Mouse (Mus musculus) urinary bladder, postnatal 14 days (tissue): Measurements from ENCODE around the gene Susd6.

ENCODE experiments used
- DNase-seq: peaks from one replicate; pipeline ENCODE4 v3.0.0; 2021; ENCODE audit warnings: low spot score

The Susd6 gene

DNA sequence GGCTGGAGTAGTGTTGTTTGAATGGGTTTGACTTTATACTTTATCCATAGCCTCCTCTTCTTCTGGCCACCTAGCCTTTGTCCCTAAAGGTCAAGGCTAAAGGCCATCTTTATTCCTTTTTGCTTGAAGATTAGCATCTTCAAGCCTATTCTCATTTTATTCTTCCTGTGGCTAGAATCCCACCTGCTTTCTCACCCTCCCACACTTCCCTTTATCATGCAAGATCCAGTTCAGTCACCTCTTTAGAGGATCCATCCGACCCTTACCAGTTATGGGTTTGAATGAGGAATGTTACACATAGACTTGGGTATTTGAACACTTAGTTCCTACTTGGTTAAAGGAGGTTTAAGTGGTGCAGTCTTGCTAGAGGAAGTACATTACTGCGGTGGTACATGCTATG is 48.5 kb downstream of the Susd6 start:
- DNase-seq = no peak

DNA sequence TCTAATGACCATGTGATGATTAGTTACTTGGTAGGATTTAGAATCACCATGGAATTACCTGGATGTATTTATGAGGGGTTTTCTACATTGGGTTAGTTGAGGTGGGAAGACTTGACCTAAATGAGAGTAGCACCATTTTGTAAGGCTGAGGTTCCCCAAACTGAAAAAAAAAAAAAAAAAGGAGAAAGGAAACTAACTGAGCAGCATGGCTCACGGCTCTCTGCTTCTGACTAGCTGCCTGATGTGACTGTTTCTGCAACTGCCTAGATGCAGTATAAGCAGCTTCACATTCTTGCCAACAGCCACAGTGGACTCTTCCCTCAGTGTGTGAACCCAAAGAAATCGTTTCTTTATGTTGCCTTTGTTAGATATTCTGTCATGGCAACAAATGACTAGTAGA is 49.3 kb downstream of the Susd6 start:
- DNase-seq = no peak

DNA sequence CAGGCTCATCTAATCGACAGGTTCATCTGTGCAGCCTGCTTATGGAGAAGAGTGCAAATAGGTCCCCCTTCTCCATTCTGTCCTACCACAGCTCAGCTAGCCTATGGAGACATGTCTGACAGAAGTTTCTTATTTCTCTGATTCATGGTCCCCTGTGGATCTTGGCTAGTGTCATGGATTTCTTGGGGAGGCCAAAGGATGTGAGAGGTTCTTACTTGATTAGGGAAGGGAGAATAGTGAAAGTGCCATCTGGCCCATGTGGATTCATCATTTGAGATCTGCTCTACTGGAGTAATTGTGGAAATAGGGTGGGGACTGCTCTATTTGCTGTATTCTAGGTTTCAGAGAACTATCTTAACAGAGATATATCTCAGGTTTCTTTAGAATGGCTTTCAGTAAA is 51.3 kb downstream of the Susd6 start:
- no peak for DNase-seq

DNA sequence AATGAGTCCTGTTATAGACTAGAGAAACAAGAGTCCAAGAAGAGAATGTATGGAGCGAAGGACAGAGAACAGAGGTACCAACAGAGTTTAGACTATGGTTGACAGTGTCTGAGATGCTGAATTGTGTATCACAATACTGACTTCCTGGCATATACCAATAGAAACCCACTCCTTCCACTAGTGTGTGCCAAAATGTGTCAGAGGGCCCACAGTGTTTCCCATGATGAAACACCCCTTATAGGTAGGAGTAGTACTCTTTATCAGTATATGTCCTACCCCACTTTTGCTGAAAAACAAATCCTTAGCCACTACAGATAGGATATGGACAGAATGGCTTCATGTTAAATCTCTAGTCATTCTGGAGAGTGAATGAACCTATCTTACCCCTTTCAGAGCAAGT is 52.3 kb downstream of the Susd6 start:
- DNase-seq = no peak

DNA sequence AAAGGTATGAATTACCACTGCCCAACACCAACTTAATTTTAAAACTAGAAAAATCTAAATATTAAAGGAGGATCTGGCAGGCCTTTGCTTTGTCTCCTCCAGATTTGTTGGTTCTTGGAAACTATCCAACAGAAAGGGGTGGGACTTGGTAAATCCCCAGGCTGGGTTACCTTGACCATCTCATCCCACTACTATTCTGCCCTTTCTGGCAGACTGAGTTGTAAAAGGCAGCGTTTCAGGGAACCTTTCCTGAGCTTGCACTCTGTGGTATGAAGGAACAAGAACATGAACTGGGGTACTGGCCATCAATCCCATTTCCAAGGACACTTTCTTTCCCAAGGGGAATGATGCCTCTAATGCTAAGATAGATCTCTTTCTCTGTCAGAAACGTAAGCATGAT is 52.9 kb downstream of the Susd6 start:
- DNase-seq = no peak

DNA sequence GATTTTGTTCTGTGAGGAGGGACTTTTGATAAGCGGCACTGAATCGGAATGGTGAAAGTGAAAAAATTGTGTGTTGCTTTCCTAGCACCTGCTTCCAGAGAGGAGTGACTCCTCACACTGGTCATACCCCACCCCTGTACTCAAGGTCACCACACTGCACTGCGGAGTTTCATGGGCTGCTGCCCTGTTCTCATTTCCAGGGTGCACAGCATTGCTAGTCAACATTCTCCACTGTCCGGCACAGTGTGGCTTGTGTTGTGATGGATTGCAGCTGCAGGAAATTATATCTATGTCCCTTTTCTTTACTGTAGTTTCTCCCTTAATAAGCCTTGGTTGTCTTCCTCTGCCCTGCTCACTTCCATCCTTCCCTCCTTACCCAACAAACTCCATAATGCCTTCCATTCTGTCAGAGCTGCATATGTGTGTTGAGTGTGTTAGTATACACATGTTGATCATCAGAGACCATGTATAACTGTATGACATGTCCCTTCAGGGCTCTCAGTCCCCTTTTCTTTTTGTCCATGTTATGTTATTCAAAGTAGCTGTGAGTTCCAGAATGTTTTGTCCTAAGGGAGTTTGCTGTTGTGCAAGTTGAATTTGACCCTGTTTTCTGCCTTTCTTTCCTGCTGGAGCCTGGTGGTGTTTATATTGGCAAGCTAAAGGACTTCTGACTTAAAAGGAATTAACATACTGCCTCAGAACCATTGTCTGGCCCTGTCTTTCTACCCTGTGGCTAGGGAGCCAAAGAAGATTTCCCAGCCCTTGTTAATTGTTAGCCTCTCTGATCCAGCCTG is 53.5 kb downstream of the Susd6 start:
- DNase-seq = no peak

DNA sequence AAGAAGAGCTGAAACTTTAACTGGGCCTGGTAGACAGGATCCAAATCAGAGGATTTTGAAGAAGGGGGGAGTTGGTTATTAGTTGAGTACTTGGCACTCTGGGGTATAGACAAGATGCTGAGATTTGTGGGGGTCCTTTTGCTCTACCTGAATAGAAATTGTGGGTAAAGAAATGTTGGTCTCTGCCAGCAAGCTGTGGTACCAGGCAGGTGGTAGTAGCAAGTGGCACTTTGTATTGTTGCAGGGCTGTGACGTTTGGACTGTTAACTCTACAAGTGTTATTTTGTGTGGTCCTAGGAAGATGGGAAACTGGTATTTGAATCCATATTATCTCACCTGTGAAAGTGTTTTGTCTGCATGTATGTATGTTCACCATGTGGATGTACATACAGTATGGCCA is 55.6 kb downstream of the Susd6 start:
- DNase-seq = no peak

DNA sequence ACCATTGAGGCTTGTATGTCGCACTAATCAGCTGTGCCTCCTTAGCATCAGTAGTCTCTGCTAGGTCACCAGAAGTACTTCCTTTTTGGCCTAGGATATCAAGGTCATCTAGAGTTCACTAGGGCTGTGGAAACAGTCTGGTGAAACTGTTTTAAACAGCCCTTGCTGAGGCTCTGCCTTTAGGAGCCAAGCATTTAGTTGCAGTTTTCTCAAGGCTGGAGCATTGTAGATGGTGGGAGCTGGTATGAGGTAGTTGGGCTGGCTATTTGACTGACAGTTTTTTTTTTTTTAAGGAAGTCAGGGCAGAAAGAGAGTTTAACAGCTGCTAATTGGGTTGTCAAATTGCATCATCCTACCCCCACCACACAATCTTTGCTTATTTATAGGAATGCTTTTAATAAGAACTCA is 56.6 kb downstream of the Susd6 start:
- no peak for DNase-seq

DNA sequence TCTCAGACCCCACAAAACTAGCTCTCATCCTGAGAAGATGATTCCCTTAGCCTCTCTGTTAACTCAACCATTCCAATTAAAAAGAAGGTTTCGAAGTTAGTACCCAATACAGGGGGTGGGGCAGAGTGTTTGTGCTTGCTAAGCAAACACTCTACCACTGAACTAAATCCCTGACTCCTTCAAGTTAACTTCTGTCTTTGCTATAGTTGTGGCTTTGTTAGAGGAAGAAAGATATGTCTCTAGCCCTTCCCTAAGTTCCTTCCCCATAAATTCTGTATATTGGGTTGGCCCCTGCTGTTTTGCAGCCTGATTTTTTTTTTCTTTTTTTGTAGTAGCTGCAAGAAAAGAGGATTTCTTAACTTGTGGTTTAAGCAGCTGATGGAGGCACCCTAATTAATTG is 61.7 kb downstream of the Susd6 start:
- no peak for DNase-seq

DNA sequence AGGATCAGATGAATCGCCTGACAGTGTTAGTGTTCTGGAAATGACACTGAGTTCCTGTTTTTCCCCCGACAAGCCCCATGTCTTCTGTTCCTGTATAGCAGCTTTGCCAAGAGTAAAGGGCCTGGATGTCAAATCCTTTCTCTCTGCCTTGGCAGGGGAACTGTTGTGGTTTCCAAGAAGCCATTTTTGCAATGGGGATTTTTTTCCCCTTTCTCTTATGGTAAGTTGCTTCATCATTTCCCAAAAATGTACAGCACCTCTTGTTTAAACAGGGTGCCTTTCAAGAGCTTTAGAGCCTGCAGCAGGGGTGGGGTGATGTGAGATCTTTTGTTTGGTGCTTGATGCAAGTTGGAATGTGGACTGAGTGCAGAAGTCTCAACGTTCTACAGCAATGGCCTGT is 63.4 kb downstream of the Susd6 start:
- DNase-seq = no peak

DNA sequence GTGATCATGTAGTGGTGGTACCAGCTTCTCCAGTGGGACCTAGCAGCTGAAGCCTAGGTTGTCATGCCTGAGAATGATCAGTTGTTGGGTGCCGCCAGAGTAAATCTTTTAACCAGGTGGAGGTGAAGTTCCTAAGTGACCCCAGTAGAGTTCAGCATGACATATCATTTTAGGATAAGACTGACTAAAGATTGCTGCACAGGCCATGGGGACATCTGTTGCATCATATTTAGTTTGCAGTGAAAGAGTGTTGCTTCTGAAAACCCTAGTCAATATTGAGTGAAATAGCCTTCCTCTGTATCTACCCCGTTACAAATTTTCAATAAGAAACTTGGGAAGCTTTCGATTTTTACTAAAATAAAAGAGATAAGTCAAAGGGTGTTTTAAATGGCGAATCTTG is 64.4 kb downstream of the Susd6 start:
- DNase-seq = no peak

DNA sequence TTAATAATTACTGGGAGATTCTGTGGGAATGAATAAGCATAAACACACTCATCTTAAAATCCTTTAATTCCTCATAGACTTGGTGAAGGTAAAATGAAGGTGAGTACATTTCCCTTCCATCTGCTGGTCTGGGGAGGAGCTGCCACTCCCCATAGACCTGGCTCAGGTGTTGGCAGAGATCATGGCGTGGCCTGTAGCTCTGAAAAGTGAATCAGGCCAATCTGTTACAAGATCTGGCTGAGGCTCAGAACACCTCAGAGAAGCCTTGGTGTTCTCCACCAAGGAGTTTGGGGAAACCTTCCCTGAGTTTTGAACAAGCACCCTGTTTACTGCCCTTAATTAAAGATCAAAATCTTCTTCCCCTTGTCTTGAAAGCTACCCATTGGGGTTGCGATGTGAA is 64.8 kb downstream of the Susd6 start:
- DNase-seq = no peak

DNA sequence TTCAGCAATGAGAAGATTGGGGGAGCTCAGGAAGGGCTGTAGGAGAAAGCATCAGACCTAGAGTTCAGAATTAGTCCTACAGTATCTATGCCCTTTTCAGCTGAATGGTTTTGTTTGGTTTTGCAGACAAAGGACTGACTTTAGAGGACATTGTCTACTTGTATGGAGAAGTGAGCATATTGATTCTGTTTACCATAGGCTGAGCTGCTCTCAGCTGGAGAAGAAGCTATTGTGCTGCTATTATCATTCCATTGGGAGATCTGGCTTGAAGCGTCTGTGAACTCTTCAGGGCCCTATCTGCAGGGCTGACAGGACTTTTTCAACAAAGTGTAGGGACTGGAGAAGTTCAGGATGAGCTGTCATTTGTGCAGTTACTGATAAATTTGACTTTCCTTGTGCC is 65.3 kb downstream of the Susd6 start:
- no peak for DNase-seq

DNA sequence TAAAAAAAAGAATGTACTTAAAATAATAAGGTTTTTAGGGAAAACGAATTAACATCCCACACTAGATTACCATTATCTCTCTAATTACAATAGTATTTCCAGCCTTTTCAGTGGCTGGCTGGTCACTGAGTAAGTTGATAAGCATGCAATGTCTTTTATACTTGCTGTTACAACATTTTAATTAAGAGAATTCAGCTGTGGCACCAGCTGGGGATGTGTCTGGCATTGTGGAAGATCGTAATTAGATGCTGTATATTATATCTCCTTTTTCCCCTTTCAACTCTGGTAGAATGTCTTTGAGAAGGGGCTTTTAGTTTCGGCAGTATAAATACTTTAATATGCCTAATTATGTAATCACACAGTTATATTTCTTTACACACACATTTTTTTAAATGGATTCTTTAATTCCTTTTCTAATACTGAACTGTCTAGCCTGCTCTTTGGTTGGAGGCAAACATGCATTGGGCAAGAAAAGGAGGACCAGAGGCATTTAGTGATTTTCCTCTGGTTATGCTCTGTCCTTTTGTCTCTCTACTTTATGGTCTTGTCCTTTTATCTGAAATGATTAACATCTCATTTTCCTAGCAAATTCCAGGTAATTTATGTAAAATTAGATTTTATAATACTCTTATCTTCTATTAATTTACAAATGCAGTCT is 67.5 kb downstream of the Susd6 start:
- DNase-seq = no peak

DNA sequence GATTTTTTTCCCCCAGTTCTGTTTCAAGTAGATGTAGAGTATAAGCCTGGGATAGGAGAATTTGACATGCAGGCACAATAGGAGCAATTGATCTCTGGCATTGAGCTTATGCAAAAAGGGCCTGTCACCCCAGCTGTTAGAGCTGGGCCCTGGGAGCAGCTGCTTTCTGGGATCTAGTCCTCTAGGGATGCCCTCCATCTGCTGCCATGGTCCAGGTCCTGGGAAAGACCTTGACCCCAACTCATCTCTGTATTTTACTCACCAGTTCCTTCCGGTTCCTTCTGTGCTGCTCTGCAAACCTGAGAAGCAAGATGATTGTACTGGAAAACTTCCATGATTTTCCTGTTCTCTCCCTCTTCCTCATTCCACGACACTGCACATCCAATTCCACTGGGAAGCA is 68.0 kb downstream of the Susd6 start:
- no peak for DNase-seq

DNA sequence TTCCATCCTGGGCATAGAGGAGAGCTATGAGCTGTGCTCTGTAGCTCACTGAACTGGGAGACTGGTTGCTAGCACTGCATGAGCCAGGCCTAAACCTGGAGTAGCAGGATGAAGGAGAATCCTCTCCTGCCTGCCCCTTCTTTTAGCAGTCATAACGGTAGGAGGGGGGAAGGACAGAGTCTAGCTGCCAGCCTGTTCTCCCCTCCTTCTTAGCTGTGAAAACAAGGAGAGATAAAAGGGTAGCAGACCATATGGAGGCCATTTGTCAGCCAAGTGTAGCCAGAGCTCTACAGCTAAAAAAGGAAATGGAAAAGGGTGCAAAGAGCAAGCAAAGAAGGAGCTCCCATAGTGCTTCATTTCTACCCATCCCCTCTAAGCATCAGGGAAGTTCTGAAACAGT is 71.6 kb downstream of the Susd6 start:
- no peak for DNase-seq

DNA sequence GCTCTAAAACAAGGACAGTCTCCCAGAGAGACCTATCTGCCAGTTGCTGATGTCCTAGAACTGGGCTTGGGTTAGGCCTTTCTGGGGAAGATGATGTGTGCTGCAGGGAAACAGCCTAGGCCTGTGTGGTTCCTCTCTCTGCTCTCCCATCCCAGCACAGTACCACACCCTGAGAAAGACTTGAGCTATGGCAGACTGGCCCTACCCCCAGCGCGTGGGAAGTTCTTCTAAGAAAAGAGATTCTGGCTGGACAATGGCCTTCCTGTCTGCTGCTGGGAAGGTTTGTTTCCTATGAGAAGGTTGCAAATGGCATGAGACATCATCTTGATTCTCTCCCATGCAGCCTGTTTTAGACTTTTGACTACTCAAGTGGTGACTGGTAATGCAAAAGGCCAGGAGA is 73.1 kb downstream of the Susd6 start:
- no peak for DNase-seq

DNA sequence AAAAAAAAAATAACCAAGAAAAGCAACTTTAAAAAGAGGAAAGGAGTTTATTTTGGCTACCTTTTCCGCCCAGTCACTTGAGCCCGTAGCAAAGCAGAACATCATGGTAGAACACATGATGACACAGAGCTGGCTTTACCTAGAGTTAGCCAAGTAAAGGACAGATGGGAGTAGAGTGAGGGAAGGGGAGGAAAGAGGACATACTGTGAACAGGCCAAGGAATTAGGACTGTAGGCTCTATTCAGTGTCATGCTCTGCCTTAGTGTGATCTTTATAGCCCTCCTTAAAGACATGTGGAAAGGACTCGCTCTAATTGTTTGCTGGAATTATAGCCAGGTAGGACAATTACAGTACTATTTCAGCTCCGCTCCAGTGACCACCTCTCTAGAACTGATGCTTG is 74.9 kb downstream of the Susd6 start:
- no peak for DNase-seq

DNA sequence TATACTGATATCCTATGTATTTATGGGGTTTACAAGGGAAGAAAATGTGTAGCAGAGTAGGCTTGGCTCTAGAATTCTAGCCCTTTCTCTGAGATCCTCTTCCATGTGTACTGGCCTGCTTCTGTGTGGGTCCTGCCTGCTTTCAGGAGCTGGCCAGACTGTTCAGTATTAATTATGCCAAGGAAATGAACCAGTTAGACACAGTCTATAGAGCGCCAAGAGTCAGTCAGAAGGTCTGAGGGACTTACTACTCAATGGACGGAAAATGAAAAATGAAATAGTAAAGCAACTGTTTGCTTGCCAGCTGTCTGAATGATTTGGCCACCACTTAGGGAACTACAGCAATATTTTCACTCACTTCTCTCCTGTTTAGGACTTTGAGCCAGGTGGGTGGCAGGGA is 75.7 kb downstream of the Susd6 start:
- no peak for DNase-seq

DNA sequence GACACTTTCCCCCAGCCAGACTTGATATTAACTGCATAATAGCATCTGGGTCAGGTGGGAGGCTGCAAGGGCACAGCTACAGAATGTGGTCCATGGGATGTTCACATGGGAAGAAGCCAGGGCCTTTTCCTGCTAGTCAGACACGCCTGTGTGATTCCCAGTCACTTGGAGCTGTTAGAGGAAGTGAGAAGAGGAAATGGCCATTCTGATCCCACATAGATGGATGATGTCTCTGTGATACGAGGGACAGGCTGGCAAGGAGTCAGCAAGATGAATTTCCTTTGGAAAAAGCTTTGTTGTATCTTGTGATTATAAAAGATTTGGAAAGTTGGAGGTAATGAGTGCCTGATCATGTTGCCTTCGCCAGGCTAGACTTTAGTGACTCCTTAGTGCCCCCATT is 76.8 kb downstream of the Susd6 start:
- no peak for DNase-seq

DNA sequence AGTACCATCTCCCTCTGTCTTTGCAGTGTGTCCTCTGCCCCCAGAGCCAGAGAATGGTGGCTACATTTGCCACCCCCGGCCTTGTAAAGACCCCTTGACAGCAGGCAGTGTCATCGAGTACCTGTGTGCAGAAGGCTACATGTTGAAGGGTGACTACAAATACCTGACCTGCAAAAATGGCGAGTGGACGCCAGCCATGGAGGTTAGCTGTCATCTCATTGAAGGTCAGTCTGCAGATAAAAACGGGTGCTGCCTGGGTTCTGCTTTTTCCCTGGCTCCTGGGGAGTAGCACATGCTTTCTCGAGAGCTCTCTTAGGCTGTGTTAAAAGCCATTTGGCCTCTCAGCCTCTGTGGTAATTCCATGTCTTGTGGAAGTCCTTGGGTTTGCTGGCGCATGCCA is 78.1 kb downstream of the Susd6 start:
- DNase-seq = no peak

DNA sequence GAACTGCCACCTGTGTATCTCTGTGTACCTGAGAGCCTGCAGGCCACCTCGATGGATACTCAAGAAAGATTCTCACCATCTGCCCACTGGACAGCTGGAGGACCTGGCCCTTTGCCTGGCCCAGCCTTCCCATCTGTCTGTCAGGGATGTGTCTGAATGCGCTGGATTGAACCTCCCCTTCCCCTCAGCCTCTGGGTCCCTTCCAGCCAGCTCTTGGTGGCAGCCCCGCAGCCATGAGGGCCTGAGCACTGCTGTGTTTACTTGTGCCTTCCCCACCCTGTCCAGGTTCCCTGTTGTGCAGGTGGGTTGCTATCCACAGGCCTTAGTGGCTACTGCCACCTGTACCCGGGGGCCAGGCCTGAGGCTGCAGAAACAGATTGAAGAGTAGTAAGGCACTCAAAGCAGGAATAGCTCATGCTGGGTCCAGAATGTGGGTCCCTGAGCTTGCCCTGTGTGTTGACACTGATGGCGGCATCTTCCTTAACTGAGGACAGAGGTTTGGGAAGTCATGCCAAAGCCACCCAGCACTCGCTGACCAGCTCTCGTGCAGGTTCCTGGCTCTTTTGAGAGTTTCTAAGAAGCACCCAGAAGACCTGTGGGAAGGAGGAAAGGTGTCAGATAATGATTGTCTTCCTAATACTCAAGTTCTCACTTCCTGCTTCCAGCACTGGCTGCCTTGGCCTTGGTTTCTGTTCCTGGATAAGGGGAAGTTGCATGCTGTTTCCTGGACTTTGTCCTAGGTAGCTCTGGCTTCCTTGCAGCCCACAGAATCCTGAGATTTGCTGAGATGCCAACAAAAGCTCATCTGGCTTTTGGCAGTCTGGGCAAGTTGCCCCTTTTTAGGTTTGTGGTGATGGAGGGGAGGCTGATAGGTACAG is 87.1 kb downstream of the Susd6 start:
- DNase-seq = no peak

DNA sequence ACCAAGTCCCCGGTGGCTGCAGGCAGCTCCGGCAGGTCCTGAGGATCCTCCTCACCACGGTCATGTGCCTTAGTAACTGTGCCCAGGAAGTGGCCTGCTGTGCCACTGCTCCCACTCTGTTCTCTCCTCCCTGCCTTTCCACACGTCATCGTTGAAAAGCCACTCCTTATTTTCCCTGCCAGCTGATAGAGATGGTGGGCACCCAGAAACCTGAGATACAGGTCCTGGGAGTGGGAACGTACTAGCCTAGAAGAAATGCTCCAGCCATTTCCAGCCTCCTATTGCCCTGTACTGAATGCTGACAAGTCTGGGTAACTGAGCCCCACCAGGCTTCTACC is 87.8 kb downstream of the Susd6 start:
- no peak for DNase-seq
